Mouse (Mus musculus): ENCODE measurements at regions not wholly inside any gene's neighbourhood (a gene's known extent, or its start where the extent isn't known, plus 50 kb on each side); places are given as distances from the start of the nearest gene placed in this dataset.

DNA sequence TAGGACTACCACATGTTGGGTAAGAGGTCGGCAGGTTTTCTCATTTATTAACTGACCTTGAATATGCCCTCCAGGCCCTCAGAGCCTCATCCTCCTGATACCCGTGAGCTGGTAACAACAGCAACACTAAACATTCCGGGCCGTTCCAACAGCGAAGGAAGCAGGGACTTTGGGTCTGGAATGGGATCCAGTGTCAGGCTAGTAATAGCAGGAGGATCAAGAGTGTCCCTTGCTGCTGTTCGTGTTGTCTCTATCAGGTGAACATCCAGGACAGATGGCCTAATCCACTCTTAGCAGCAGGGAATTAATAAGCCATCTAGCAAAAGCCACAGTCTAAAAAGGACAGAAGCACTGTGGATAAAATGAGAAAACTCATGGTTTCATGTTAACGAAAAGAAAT, 106.7 kb downstream of the Cpeb2 start:
- H3K36me3 ChIP-seq (ENCODE audit: control insufficient read depth, insufficient read depth, low read length): no peaks in the 10 kb centered on the region
- no peak overlapping the region for H3K27ac ChIP-seq (ENCODE audit: insufficient read depth, low read length)
- no peak for DNase-seq (ENCODE audit: low read depth in 1 of 2, low spot score in 2 of 2)
- H3K27me3 ChIP-seq (ENCODE audit: control insufficient read depth, insufficient read depth, low read length): no peaks in the 10 kb centered on the region
- 90% methylated on average over 7 of the region's 7 CpGs for WGBS
- no peaks in the 10 kb centered on the region for H3K4me1 ChIP-seq (ENCODE audit: control insufficient read depth, insufficient read depth, insufficient read length)
- TF ChIP-seq POLR2A (IDR thresholded peaks at IDR 0.05; ENCODE audit: low read depth, low read length): no peak
- TF ChIP-seq CTCF (IDR thresholded peaks at IDR 0.05; ENCODE audit: extremely low read depth, insufficient read depth, insufficient read length, insufficient replicate concordance): no peak
- H3K4me3 ChIP-seq (ENCODE audit: extremely low read depth, insufficient read depth, insufficient read length): no peak overlapping the region

DNA sequence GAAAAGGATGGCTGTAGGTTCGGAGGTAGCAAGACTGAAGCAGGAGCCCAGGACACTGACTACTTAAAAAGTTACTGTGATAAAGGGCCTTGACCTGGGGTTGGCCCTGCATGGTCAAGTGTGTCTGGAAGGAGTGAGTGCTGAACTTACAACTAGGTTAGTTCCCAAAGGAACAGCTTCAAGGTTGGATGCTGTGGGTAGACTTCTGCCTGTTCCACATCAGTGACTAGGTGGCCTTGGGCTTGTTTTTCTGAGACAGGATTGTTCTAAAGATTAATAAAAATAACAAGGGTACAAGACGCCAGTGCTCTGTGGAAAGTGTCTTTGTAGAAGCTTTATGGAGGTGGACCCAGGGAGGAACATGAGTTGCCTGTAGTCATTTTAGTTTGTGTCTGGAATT, 108.5 kb downstream of the Cpeb2 start:
- TF ChIP-seq POLR2A (IDR thresholded peaks at IDR 0.05; ENCODE audit: low read depth, low read length) (no peak), CTCF (IDR thresholded peaks at IDR 0.05; ENCODE audit: extremely low read depth, insufficient read depth, insufficient read length, insufficient replicate concordance) (no peak)
- Histone ChIP-seq H3K4me1 (ENCODE audit: control insufficient read depth, insufficient read depth, insufficient read length) (no peaks in the 10 kb centered on the region), H3K36me3 (ENCODE audit: control insufficient read depth, insufficient read depth, low read length) (no peaks in the 10 kb centered on the region), H3K27me3 (ENCODE audit: control insufficient read depth, insufficient read depth, low read length) (no peaks in the 10 kb centered on the region), H3K27ac (ENCODE audit: insufficient read depth, low read length) (no peak overlapping the region), H3K4me3 (ENCODE audit: extremely low read depth, insufficient read depth, insufficient read length) (no peak overlapping the region)
- DNase-seq (ENCODE audit: low read depth in 1 of 2, low spot score in 2 of 2): no peak
- WGBS: 87% methylated on average over 2 of the region's 2 CpGs

DNA sequence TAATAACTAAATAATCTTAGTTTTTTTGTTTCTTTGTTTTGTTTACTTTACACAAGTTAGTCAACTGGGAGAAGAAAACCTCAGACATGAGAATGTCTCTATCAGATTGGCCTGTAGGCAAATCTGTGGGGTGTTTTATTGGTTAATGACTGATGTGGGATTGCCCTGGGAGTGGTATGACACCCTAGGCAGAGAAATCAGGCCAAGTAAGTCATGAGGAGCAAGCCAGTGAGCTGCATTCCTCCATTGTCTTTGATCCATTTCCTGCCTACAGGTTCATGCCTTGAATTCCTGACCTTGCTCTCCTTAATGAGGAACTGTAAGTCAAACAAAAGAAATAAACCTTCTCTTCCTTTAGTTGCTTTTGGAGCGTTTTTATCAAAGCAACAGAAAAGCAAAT, 111.5 kb downstream of the Cpeb2 start:
- Histone ChIP-seq H3K4me3 (ENCODE audit: extremely low read depth, insufficient read depth, insufficient read length) (no peak overlapping the region), H3K27ac (ENCODE audit: insufficient read depth, low read length) (no peak overlapping the region), H3K4me1 (ENCODE audit: control insufficient read depth, insufficient read depth, insufficient read length) (no peaks in the 10 kb centered on the region), H3K27me3 (ENCODE audit: control insufficient read depth, insufficient read depth, low read length) (no peaks in the 10 kb centered on the region), H3K36me3 (ENCODE audit: control insufficient read depth, insufficient read depth, low read length) (no peaks in the 10 kb centered on the region)
- TF ChIP-seq POLR2A (IDR thresholded peaks at IDR 0.05; ENCODE audit: low read depth, low read length) (no peak), CTCF (IDR thresholded peaks at IDR 0.05; ENCODE audit: extremely low read depth, insufficient read depth, insufficient read length, insufficient replicate concordance) (no peak)
- 93% methylated on average over 1 of the region's 1 CpGs for WGBS
- DNase-seq (ENCODE audit: low read depth in 1 of 2, low spot score in 2 of 2): no peak

DNA sequence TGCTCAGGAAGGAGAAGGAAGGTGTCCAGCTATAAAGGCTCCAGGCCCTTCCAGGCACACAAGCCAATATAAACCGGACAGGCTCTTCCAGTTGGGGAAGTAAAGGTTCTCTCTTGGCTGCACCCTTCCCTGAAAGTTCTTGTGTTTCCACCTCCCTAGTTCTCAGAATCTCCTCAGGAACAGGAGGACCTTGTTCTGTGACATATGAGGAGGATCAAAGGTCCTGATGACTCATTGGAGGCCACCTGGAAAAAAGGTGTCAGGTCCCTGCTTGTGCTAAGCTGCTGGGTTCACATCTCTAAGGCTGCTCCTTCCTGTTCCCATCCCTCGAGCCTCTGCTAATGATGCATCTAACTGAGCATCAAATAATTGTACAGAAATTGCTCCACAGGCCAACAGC, 118.0 kb downstream of the Cpeb2 start:
- H3K27me3 ChIP-seq (ENCODE audit: control insufficient read depth, insufficient read depth, low read length): no peaks in the 10 kb centered on the region
- 69% methylated on average over 2 of the region's 2 CpGs for WGBS
- no peak for DNase-seq (ENCODE audit: low read depth in 1 of 2, low spot score in 2 of 2)
- no peaks in the 10 kb centered on the region for H3K4me1 ChIP-seq (ENCODE audit: control insufficient read depth, insufficient read depth, insufficient read length)
- H3K36me3 ChIP-seq (ENCODE audit: control insufficient read depth, insufficient read depth, low read length): no peaks in the 10 kb centered on the region
- H3K4me3 ChIP-seq (ENCODE audit: extremely low read depth, insufficient read depth, insufficient read length): no peak overlapping the region
- H3K27ac ChIP-seq (ENCODE audit: insufficient read depth, low read length): no peak overlapping the region
- no peak for TF ChIP-seq CTCF (IDR thresholded peaks at IDR 0.05; ENCODE audit: extremely low read depth, insufficient read depth, insufficient read length, insufficient replicate concordance)
- TF ChIP-seq POLR2A (IDR thresholded peaks at IDR 0.05; ENCODE audit: low read depth, low read length): no peak

DNA sequence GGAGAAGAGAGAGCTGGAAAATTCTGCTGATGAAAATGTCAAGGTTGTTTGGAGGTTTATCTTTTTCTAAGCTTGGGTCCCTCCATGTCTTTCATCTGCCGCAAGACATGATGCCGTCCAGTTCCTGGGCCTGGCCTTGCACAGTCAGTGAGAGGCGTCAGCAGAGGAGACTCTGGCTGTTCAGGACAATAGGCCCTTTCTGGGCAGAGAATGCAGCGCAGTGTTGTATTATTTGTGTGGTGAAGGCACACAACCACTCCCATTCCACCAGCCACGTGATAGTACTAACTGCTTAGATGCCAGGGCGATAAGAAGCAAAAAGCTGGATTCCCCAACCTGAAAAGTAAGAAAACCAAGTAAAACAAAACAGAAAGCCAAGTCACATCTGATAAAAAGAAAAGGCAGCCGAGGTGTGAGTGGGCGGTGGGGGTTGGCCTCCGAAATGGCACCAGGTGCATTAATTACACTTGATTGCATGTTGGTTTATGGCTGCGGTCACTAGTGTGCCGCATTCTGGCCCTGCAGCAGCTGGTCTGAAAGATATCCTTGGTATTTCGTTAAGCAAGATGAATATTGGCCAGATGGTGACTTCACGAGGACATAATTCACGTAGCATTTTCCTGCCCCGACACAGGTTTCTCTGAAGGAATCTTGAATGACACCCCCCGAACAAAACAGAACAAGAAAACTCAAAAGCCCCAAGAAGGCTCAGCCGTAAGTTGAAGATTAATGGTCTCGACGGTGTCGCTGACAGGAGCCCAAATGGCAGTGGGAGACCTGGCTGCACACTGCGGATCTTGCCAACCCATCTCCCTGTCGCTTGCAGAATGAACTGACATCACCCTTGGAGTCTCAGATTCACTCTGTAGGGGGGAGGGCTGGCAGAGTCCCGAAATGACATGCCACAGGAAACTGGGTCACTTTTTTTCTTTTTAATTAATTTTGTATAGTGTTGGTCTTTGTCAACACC, 120.3 kb downstream of the Cpeb2 start:
- TF ChIP-seq POLR2A (IDR thresholded peaks at IDR 0.05; ENCODE audit: low read depth, low read length) (no peak), CTCF (IDR thresholded peaks at IDR 0.05; ENCODE audit: extremely low read depth, insufficient read depth, insufficient read length, insufficient replicate concordance) (no peak)
- no peaks in the 10 kb centered on the region for H3K4me1 ChIP-seq (ENCODE audit: control insufficient read depth, insufficient read depth, insufficient read length)
- no peak overlapping the region for H3K27ac ChIP-seq (ENCODE audit: insufficient read depth, low read length)
- DNase-seq (ENCODE audit: low read depth in 1 of 2, low spot score in 2 of 2): no peak
- H3K27me3 ChIP-seq (ENCODE audit: control insufficient read depth, insufficient read depth, low read length): no peaks in the 10 kb centered on the region
- no peak overlapping the region for H3K4me3 ChIP-seq (ENCODE audit: extremely low read depth, insufficient read depth, insufficient read length)
- WGBS: 85% methylated on average over 23 of the region's 23 CpGs
- no peaks in the 10 kb centered on the region for H3K36me3 ChIP-seq (ENCODE audit: control insufficient read depth, insufficient read depth, low read length)

DNA sequence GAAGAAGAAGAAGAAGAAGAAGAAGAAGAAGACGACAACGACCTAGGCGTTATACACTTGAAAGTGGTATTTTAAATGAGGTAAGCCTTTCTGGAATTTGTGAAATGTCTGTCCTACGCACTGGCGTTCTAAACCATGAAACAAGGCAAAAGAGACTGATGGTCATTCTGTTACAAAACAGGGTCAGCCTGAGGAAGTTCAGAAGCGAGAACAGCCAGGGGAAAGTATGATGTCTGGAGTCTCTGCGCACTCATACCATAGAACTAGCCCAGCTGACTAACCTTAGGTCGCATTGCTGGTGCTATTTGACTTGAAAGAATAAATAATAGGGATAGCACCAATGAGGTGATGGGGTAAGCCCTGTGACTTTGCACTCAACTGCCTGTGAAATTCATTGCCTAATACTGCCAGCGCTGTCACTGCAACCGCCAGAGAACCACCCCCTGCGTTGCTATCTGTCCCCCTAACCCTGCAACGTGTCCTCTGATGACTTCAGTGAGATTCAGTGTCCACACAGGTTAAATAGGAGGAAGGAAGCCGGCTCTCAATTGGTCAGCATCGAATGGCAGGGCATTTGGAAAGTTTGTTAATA, 121.5 kb downstream of the Cpeb2 start:
- 50% methylated on average over 14 of the region's 14 CpGs for WGBS

More for the DNA sequence above, 121.5 kb downstream of the Cpeb2 start:
- Histone ChIP-seq H3K4me1 (ENCODE audit: control insufficient read depth, insufficient read depth, insufficient read length) (no peaks in the 10 kb centered on the region), H3K36me3 (ENCODE audit: control insufficient read depth, insufficient read depth, low read length) (no peaks in the 10 kb centered on the region), H3K27ac (ENCODE audit: insufficient read depth, low read length) (no peak overlapping the region), H3K27me3 (ENCODE audit: control insufficient read depth, insufficient read depth, low read length) (no peaks in the 10 kb centered on the region), H3K4me3 (ENCODE audit: extremely low read depth, insufficient read depth, insufficient read length) (no peak overlapping the region)
- DNase-seq (ENCODE audit: low read depth in 1 of 2, low spot score in 2 of 2): no peak
- no peak for TF ChIP-seq CTCF (IDR thresholded peaks at IDR 0.05; ENCODE audit: extremely low read depth, insufficient read depth, insufficient read length, insufficient replicate concordance)
- TF ChIP-seq POLR2A (IDR thresholded peaks at IDR 0.05; ENCODE audit: low read depth, low read length): no peak
